Mouse (Mus musculus) thymus, adult 2 months (tissue): ENCODE results near the gene Tbx19.

Experiments
- CTCF ChIP-seq: fragments of 200-500 bp; IDR thresholded peaks from 2 replicates; pipeline ENCODE4 v1.5.1; 2012; ENCODE audit warnings: mild to moderate bottlenecking, control low read depth, low read length, moderate library complexity, borderline replicate concordance; ENCODE audit not compliant: control insufficient read depth, poor library complexity, insufficient read depth; ENCODE audit errors: extremely low read depth
- POLR2A ChIP-seq: fragments of 200-500 bp; IDR thresholded peaks from 2 replicates; pipeline ENCODE4 v1.6.1; 2012; ENCODE audit warnings: mild to moderate bottlenecking, low read length, control low read depth, moderate library complexity; ENCODE audit not compliant: control insufficient read depth, poor library complexity, insufficient read depth; ENCODE audit errors: extremely low read depth

GRCm38 (mm10) chr1:165158841-165159240 lies 1.7 kb downstream of the Tbx19 start:
- TF ChIP-seq CTCF (no peak), POLR2A (no peak)
